Mouse (Mus musculus): ENCODE measurements around the gene Sh3bp5.

The Sh3bp5 gene

GRCm38 (mm10) chr14:31337406-31337805, 98.5 kb downstream of the Sh3bp5 start:
- peak; percentile 67 for DNase-seq (ENCODE audit: low read depth)

- DNase-seq (ENCODE audit: low read depth): peak; percentile 99
These were observed 99.3 kb downstream of the Sh3bp5 start, which contains the start of gene Capn7 for GRCm38 (mm10) chr14:31336369-31337155. TSS of gene Capn7 (plus strand) at chr14:31336638.

- no peak for DNase-seq (ENCODE audit: low read depth)
These were observed 100.1 kb downstream of the Sh3bp5 start for GRCm38 (mm10) chr14:31335765-31336164.

GRCm38 (mm10) chr14:31330957-31331356, 104.9 kb downstream of the Sh3bp5 start:
- no peak for DNase-seq (ENCODE audit: low read depth)

GRCm38 (mm10) chr14:31329741-31330140, 106.1 kb downstream of the Sh3bp5 start:
- DNase-seq (ENCODE audit: low read depth): no peak

- no peak for DNase-seq (ENCODE audit: low read depth)
These were observed 108.2 kb downstream of the Sh3bp5 start for GRCm38 (mm10) chr14:31327681-31328080.

- DNase-seq (ENCODE audit: low read depth): no peak
These were observed 108.7 kb downstream of the Sh3bp5 start for GRCm38 (mm10) chr14:31327196-31327595.

- no peak for DNase-seq (ENCODE audit: low read depth)
These were observed 109.1 kb downstream of the Sh3bp5 start for GRCm38 (mm10) chr14:31326770-31327169.

GRCm38 (mm10) chr14:31325551-31325950, 110.3 kb downstream of the Sh3bp5 start:
- DNase-seq (ENCODE audit: low read depth): peak; percentile 32

- peak; percentile 37 for DNase-seq (ENCODE audit: low read depth)
These were observed 111.0 kb downstream of the Sh3bp5 start for GRCm38 (mm10) chr14:31324851-31325250.

GRCm38 (mm10) chr14:31323849-31324792, 111.8 kb downstream of the Sh3bp5 start, which contains the start of gene Dnah1:
TSS of gene Dnah1 (minus strand) at chr14:31323896.
- peak; percentile 65 for DNase-seq (ENCODE audit: low read depth)

GRCm38 (mm10) chr14:31323189-31323588, 112.7 kb downstream of the Sh3bp5 start:
- no peak for DNase-seq (ENCODE audit: low read depth)

GRCm38 (mm10) chr14:31322191-31322590, 113.7 kb downstream of the Sh3bp5 start:
- DNase-seq (ENCODE audit: low read depth): no peak

- DNase-seq (ENCODE audit: low read depth): no peak
These were observed 114.7 kb downstream of the Sh3bp5 start for GRCm38 (mm10) chr14:31321181-31321580.

GRCm38 (mm10) chr14:31319546-31319945, 116.3 kb downstream of the Sh3bp5 start:
- no peak for DNase-seq (ENCODE audit: low read depth)

- no peak for DNase-seq (ENCODE audit: low read depth)
These were observed 118.1 kb downstream of the Sh3bp5 start for GRCm38 (mm10) chr14:31317754-31318153.

- DNase-seq (ENCODE audit: low read depth): no peak
These were observed 119.3 kb downstream of the Sh3bp5 start for GRCm38 (mm10) chr14:31316613-31317012.

GRCm38 (mm10) chr14:31313192-31313591, 122.7 kb downstream of the Sh3bp5 start:
- no peak for DNase-seq (ENCODE audit: low read depth)
